Mouse (Mus musculus) forebrain, embryonic 15.5 days (tissue): ENCODE measurements around the gene Them4. TPM values are rescaled to one million over a fixed set of nuclear protein-coding genes. Genes with fewer than 3 reads are reported as not detected.
"Not testable (repeated sequence)": the region's sequence is repeated elsewhere in the genome, so short reads cannot be mapped to it uniquely, and the experiment has no call there.

ENCODE experiments used
- ATAC-seq: fragments of 200-750 bp; cut with Nextera tagmentation; replicated peaks from 2 replicates; pipeline ENCODE4 v1.8.0; 2017; ENCODE audit warnings: mild to moderate bottlenecking, moderate TSS enrichment, moderate library complexity
- H3K27ac ChIP-seq: fragments of 300-500 bp; sonication (generic); replicated peaks from 2 replicates; pipeline ENCODE4 v1.5.1; 2015; ENCODE audit warnings: mild to moderate bottlenecking, inconsistent platforms
- H3K27me3 ChIP-seq: fragments of 300-500 bp; sonication (generic); 2 replicates; pipeline ENCODE4 v1.6.1; 2015; ENCODE audit warnings: inconsistent platforms
- H3K36me3 ChIP-seq: fragments of 300-500 bp; sonication (generic); 2 replicates; pipeline ENCODE4 v1.6.1; 2015; ENCODE audit warnings: mild to moderate bottlenecking, inconsistent platforms
- H3K4me1 ChIP-seq: fragments of 300-500 bp; sonication (generic); 2 replicates; pipeline ENCODE4 v1.6.1; 2015; ENCODE audit warnings: inconsistent platforms
- H3K4me2 ChIP-seq: fragments of 300-500 bp; sonication (generic); replicated peaks from 2 replicates; pipeline ENCODE4 v1.6.1; 2015; ENCODE audit warnings: mild to moderate bottlenecking, inconsistent platforms
- H3K4me3 ChIP-seq: fragments of 300-500 bp; sonication (generic); 2 replicates; pipeline ENCODE4 v1.5.1; 2015; ENCODE audit warnings: mild to moderate bottlenecking, inconsistent platforms
- H3K9ac ChIP-seq: fragments of 300-500 bp; sonication (generic); replicated peaks from 2 replicates; pipeline ENCODE4 v1.6.1; 2015; ENCODE audit warnings: mild to moderate bottlenecking, inconsistent platforms
- H3K9me3 ChIP-seq: fragments of 300-500 bp; sonication (generic); 2 replicates; pipeline ENCODE4 v1.6.1; 2016; ENCODE audit warnings: inconsistent platforms
- WGBS: fragments of 180-500 bp; shearing (Covaris S2); methylation state at CpG from one replicate; pipeline ENCODE4 v1.1.7; 2015; ENCODE audit warnings: mixed read lengths; 5-methylcytosine and 5-hydroxymethylcytosine counted together
- polyA plus RNA-seq: library from polyadenylated mRNA; unstranded; fragments of >200 nt; fragmentation: Nextera tagmentation; extraction: Ambion mirVana; gene quantifications from 2 replicates; pipeline ENCODE4 v1.2.1, GENCODE M21; 2015

Gene Them4
- polyA plus RNA-seq, result 32.1 and 34.1 TPM in 2 replicates

GRCm38 (mm10) chr3:94309633-94310363, at the start of gene Them4:
TSS of gene Them4 (plus strand) at chr3:94310089.
- no peaks in the 10 kb centered on the region for H3K9me3 ChIP-seq
- H3K27me3 ChIP-seq, result no peaks in the 10 kb centered on the region
- H3K4me3 ChIP-seq, result peak within 1 kb of the TSS; percentile 58
- 2% methylated on average over 47 of the region's 47 CpGs for WGBS
- H3K27ac ChIP-seq, result peak within 1 kb of the TSS; percentile 74
- peaks cover 18% of the 10 kb centered on the region; the same call in 1 of the 2 replicates for H3K4me1 ChIP-seq
- no peaks in the 10 kb centered on the region for H3K36me3 ChIP-seq
- H3K9ac ChIP-seq, result peak within 1 kb of the TSS; percentile 60
- peak within 1 kb of the TSS; percentile 63 for H3K4me2 ChIP-seq
- peak; percentile 99 for ATAC-seq

- Histone ChIP-seq H3K4me3 (no peak overlapping the region), H3K9ac (no peak overlapping the region), H3K9me3 (no peaks in the 10 kb centered on the region), H3K4me1 (no peaks in the 10 kb centered on the region), H3K27ac (no peak overlapping the region), H3K27me3 (no peaks in the 10 kb centered on the region), H3K4me2 (no peak overlapping the region), H3K36me3 (no peaks in the 10 kb centered on the region)
- WGBS, result 56% methylated on average over 6 of the region's 6 CpGs
- ATAC-seq, result peak; percentile 66; the same call in 1 of the 2 replicates
Measured at GRCm38 (mm10) chr3:94260598-94260997, 49.3 kb upstream of the Them4 start.

GRCm38 (mm10) chr3:94263736-94264135, 46.2 kb upstream of the Them4 start, which contains the start of gene Gm4778:
TSS of gene Gm4778 (plus strand) at chr3:94264036.
- not testable (repeated sequence) for H3K9me3 ChIP-seq, ATAC-seq, H3K36me3 ChIP-seq, H3K4me3 ChIP-seq, H3K9ac ChIP-seq, H3K4me1 ChIP-seq, H3K27ac ChIP-seq, H3K27me3 ChIP-seq, H3K4me2 ChIP-seq
- 88% methylated on average over 1 of the region's 1 CpGs for WGBS

- H3K4me2 ChIP-seq, result no peak overlapping the region
- no peaks in the 10 kb centered on the region for H3K27me3 ChIP-seq
- H3K4me3 ChIP-seq, result no peak overlapping the region
- H3K4me1 ChIP-seq, result no peaks in the 10 kb centered on the region
- no peak for ATAC-seq
- WGBS, result 90% methylated on average over 11 of the region's 11 CpGs
- H3K9me3 ChIP-seq, result no peaks in the 10 kb centered on the region
- H3K27ac ChIP-seq, result no peak overlapping the region
- no peaks in the 10 kb centered on the region for H3K36me3 ChIP-seq
- H3K9ac ChIP-seq, result no peak overlapping the region
Measured at GRCm38 (mm10) chr3:94275991-94276390, 33.9 kb upstream of the Them4 start.

- no peak overlapping the region for H3K4me2 ChIP-seq
- ATAC-seq, result no peak
- WGBS, result 57% methylated on average over 1 of the region's 1 CpGs
- no peak overlapping the region for H3K9ac ChIP-seq
- H3K27me3 ChIP-seq, result no peaks in the 10 kb centered on the region
- no peaks in the 10 kb centered on the region for H3K36me3 ChIP-seq
- H3K4me1 ChIP-seq, result peaks cover 6% of the 10 kb centered on the region; the same call in 1 of the 2 replicates
- no peak overlapping the region for H3K4me3 ChIP-seq
- no peaks in the 10 kb centered on the region for H3K9me3 ChIP-seq
- H3K27ac ChIP-seq, result no peak overlapping the region
Measured at GRCm38 (mm10) chr3:94305457-94305856, 4.4 kb upstream of the Them4 start.

GRCm38 (mm10) chr3:94306975-94307374, 2.9 kb upstream of the Them4 start:
- no peaks in the 10 kb centered on the region for H3K9me3 ChIP-seq
- H3K4me1 ChIP-seq, result peaks cover 18% of the 10 kb centered on the region; the same call in 1 of the 2 replicates
- no peak overlapping the region for H3K9ac ChIP-seq
- no peaks in the 10 kb centered on the region for H3K36me3 ChIP-seq
- no peak overlapping the region for H3K27ac ChIP-seq
- no peak overlapping the region for H3K4me3 ChIP-seq
- no peak overlapping the region for H3K4me2 ChIP-seq
- H3K27me3 ChIP-seq, result no peaks in the 10 kb centered on the region
- no peak for ATAC-seq

GRCm38 (mm10) chr3:94310491-94310890, 602 bp downstream of the Them4 start:
- peaks cover 18% of the 10 kb centered on the region; the same call in 1 of the 2 replicates for H3K4me1 ChIP-seq
- H3K9me3 ChIP-seq, result no peaks in the 10 kb centered on the region
- no peaks in the 10 kb centered on the region for H3K36me3 ChIP-seq
- H3K27ac ChIP-seq, result peak overlapping the region; percentile 74
- peak; percentile 7; the same call in 1 of the 2 replicates for ATAC-seq
- peak overlapping the region; percentile 60 for H3K9ac ChIP-seq
- H3K4me2 ChIP-seq, result peak overlapping the region; percentile 63
- 48% methylated on average over 7 of the region's 7 CpGs for WGBS
- H3K4me3 ChIP-seq, result peak overlapping the region; percentile 58
- no peaks in the 10 kb centered on the region for H3K27me3 ChIP-seq

- peak overlapping the region; percentile 58 for H3K4me3 ChIP-seq
- H3K4me2 ChIP-seq, result peak overlapping the region; percentile 63
- H3K36me3 ChIP-seq, result no peaks in the 10 kb centered on the region
- no peak for ATAC-seq
- no peaks in the 10 kb centered on the region for H3K9me3 ChIP-seq
- H3K9ac ChIP-seq, result peak overlapping the region; percentile 60
- WGBS, result 79% methylated on average over 6 of the region's 6 CpGs
- no peak overlapping the region for H3K27ac ChIP-seq
- peaks cover 18% of the 10 kb centered on the region; the same call in 1 of the 2 replicates for H3K4me1 ChIP-seq
- H3K27me3 ChIP-seq, result no peaks in the 10 kb centered on the region
Measured at GRCm38 (mm10) chr3:94310911-94311310, 1.0 kb downstream of the Them4 start.

GRCm38 (mm10) chr3:94311376-94311775, 1.5 kb downstream of the Them4 start:
- Histone ChIP-seq H3K9ac (no peak overlapping the region), H3K27ac (no peak overlapping the region), H3K4me3 (peak overlapping the region; percentile 58), H3K36me3 (no peaks in the 10 kb centered on the region), H3K27me3 (no peaks in the 10 kb centered on the region), H3K9me3 (no peaks in the 10 kb centered on the region), H3K4me1 (peaks cover 18% of the 10 kb centered on the region; the same call in 1 of the 2 replicates), H3K4me2 (0 out of 2 replicates have a peak overlapping the region, but pooled peaks have one; percentile 63)
- 84% methylated on average over 4 of the region's 4 CpGs for WGBS
- ATAC-seq, result no peak

- Histone ChIP-seq H3K36me3 (peaks cover 23% of the 10 kb centered on the region), H3K4me1 (no peaks in the 10 kb centered on the region), H3K4me3 (no peak overlapping the region), H3K27ac (no peak overlapping the region), H3K4me2 (no peak overlapping the region), H3K9me3 (no peaks in the 10 kb centered on the region), H3K9ac (no peak overlapping the region), H3K27me3 (no peaks in the 10 kb centered on the region)
- ATAC-seq, result no peak
- 65% methylated on average over 3 of the region's 3 CpGs for WGBS
Measured at GRCm38 (mm10) chr3:94328681-94329080, 18.8 kb downstream of the Them4 start.

GRCm38 (mm10) chr3:94334442-94334841, 24.6 kb downstream of the Them4 start:
- Histone ChIP-seq H3K36me3 (peaks cover 8% of the 10 kb centered on the region; the same call in 1 of the 2 replicates), H3K9me3 (no peaks in the 10 kb centered on the region), H3K27ac (no peak overlapping the region), H3K4me1 (no peaks in the 10 kb centered on the region), H3K27me3 (no peaks in the 10 kb centered on the region), H3K4me2 (no peak overlapping the region), H3K4me3 (no peak overlapping the region), H3K9ac (no peak overlapping the region)
- 93% methylated on average over 4 of the region's 4 CpGs for WGBS
- no peak for ATAC-seq

GRCm38 (mm10) chr3:94338522-94338921, 28.6 kb downstream of the Them4 start:
- no peak overlapping the region for H3K9ac ChIP-seq
- H3K27ac ChIP-seq, result no peak overlapping the region
- H3K36me3 ChIP-seq, result no peaks in the 10 kb centered on the region
- H3K4me2 ChIP-seq, result no peak overlapping the region
- 82% methylated on average over 3 of the region's 3 CpGs for WGBS
- no peaks in the 10 kb centered on the region for H3K27me3 ChIP-seq
- no peak for ATAC-seq
- 0 out of 2 replicates have a peak, but pooled peaks cover 3% of the 10 kb centered on the region for H3K4me1 ChIP-seq
- no peaks in the 10 kb centered on the region for H3K9me3 ChIP-seq
- H3K4me3 ChIP-seq, result no peak overlapping the region
